Mouse (Mus musculus) C2C12 (cell line): ENCODE results near the gene B4galt5.

Experiments used
- CEBPB ChIP-seq: IDR thresholded peaks from one replicate; pipeline ENCODE4 v1.6.1; 2011; ENCODE audit warnings: low read depth, mild to moderate bottlenecking, control low read depth, moderate library complexity
- CTCF ChIP-seq: IDR thresholded peaks from one replicate; pipeline ENCODE4 v1.5.1; 2011; ENCODE audit not compliant: control insufficient read depth, insufficient read depth, insufficient read length

GRCm38 (mm10) chr2:167301601-167302000, 47.4 kb downstream of the B4galt5 start:
- TF ChIP-seq CEBPB = no peak
- TF ChIP-seq CTCF = no peak
